Mouse (Mus musculus): ENCODE results near the gene Klhl33. TPM values are rescaled to one million over a fixed set of nuclear protein-coding genes. Genes with fewer than 3 reads are reported as not detected.
A peak's percentile ranks its signal among the peaks of the same experiment; 100 is the strongest.

Gene Klhl33
- polyA plus RNA-seq, 1 experiment from 2014 or later: 0.46 TPM

- Histone ChIP-seq H3K27me3 (peaks cover 14% of the 10 kb centered on the region), H3K4me2 (replicated peaks) (peak overlapping the region; percentile 84), H3K9ac (peak overlapping the region; percentile 59), H3K4me3 (peak overlapping the region; percentile 43), H3K9me3 (no peaks in the 10 kb centered on the region), H3K36me3 (no peaks in the 10 kb centered on the region), H3K27ac (no peak overlapping the region), H3K4me1 (peaks cover 9% of the 10 kb centered on the region)
- no peak for ATAC-seq (ENCODE audit: insufficient number of reproducible peaks, insufficient read depth, low FRiP score, low TSS enrichment)
- 14% methylated on average over 23 of the region's 23 CpGs for WGBS
Measured at GRCm38 (mm10) chr14:50896747-50897373, 447 bp downstream of the Klhl33 start.

DNA sequence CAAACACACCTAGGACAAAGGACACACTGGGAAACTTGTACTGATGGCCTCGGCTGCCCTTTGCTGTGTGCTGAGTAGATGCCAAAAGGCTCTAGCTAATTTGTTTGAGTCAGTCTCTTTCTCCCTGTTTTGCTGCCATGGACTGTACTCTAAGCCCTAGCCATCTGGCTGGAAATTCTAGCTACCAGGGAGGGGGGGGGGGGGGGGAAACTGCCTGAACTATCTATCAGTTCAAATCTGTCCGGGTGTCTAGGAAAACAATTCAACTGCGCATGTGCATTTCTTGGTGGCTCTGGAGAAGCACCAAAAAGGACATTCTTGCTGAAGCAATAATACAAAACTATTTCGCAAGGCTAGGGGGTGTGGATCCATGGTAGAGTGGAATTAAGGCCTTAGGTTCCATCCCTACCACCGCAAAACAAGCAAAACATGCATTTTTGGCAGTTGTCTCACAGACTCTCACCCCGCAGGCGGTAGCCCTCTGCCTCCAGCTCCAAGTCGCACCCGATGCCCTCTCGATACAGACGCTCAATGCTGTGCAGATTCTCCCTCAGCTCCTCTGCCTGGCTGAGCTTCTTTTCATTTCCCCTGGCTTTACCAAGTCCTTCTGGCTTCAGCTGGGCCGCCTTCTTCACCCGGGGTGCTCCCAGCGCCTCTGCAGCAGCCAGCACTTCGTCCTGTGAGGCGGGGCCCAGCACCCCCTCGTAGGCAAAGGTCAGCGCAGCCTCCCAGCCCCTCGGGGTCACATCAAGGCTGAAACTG lies 1.1 kb downstream of the Klhl33 start:
- whole genome bisulfite sequencing: 16% methylated on average over 19 of the region's 19 CpGs
- no peak; the same call in 1 of the 2 replicates for ATAC-seq (ENCODE audit: insufficient number of reproducible peaks, insufficient read depth, low FRiP score, low TSS enrichment)
- Histone ChIP-seq H3K9ac (peak overlapping the region; percentile 59), H3K4me2 (replicated peaks) (peak overlapping the region; percentile 84), H3K9me3 (no peaks in the 10 kb centered on the region), H3K27ac (no peak overlapping the region), H3K4me1 (peaks cover 9% of the 10 kb centered on the region), H3K36me3 (no peaks in the 10 kb centered on the region), H3K4me3 (peak overlapping the region; percentile 43), H3K27me3 (peaks cover 14% of the 10 kb centered on the region)

GRCm38 (mm10) chr14:50895407-50895806 lies 1.9 kb downstream of the Klhl33 start:
- no peak overlapping the region for H3K4me2 ChIP-seq (replicated peaks)
- no peak overlapping the region for H3K27ac ChIP-seq
- no peak overlapping the region for H3K9ac ChIP-seq
- H3K36me3 ChIP-seq: no peaks in the 10 kb centered on the region
- no peak overlapping the region for H3K4me3 ChIP-seq
- H3K27me3 ChIP-seq: peaks cover 14% of the 10 kb centered on the region
- ATAC-seq (ENCODE audit: insufficient number of reproducible peaks, insufficient read depth, low FRiP score, low TSS enrichment): no peak
- no peaks in the 10 kb centered on the region for H3K9me3 ChIP-seq
- H3K4me1 ChIP-seq: peaks cover 9% of the 10 kb centered on the region

GRCm38 (mm10) chr14:50892541-50893459 lies 4.5 kb downstream of the Klhl33 start:
- Histone ChIP-seq H3K4me3 (no peak overlapping the region), H3K9me3 (no peaks in the 10 kb centered on the region), H3K27ac (no peak overlapping the region), H3K9ac (no peak overlapping the region), H3K36me3 (no peaks in the 10 kb centered on the region), H3K4me2 (replicated peaks) (no peak overlapping the region), H3K27me3 (peaks cover 14% of the 10 kb centered on the region), H3K4me1 (peaks cover 9% of the 10 kb centered on the region)
- ATAC-seq (ENCODE audit: insufficient number of reproducible peaks, insufficient read depth, low FRiP score, low TSS enrichment): no peak
- 86% methylated on average over 22 of the region's 22 CpGs for WGBS

- Histone ChIP-seq H3K9ac (no peak overlapping the region), H3K27me3 (peaks cover 14% of the 10 kb centered on the region), H3K27ac (no peak overlapping the region), H3K4me2 (replicated peaks) (no peak overlapping the region), H3K4me3 (no peak overlapping the region), H3K9me3 (no peaks in the 10 kb centered on the region), H3K4me1 (peaks cover 9% of the 10 kb centered on the region), H3K36me3 (no peaks in the 10 kb centered on the region)
- WGBS: 81% methylated on average over 7 of the region's 7 CpGs
- ATAC-seq (ENCODE audit: insufficient number of reproducible peaks, insufficient read depth, low FRiP score, low TSS enrichment): no peak
Measured at GRCm38 (mm10) chr14:50892091-50892490, 5.2 kb downstream of the Klhl33 start.

- no peak overlapping the region for H3K4me2 ChIP-seq (replicated peaks)
- no peak for ATAC-seq (ENCODE audit: insufficient number of reproducible peaks, insufficient read depth, low FRiP score, low TSS enrichment)
- H3K36me3 ChIP-seq: no peaks in the 10 kb centered on the region
- no peak overlapping the region for H3K27ac ChIP-seq
- H3K4me1 ChIP-seq: peaks cover 7% of the 10 kb centered on the region
- WGBS: 92% methylated on average over 8 of the region's 8 CpGs
- H3K9ac ChIP-seq: no peak overlapping the region
- H3K27me3 ChIP-seq: peaks cover 11% of the 10 kb centered on the region
- H3K9me3 ChIP-seq: no peaks in the 10 kb centered on the region
- H3K4me3 ChIP-seq: no peak overlapping the region
Measured at GRCm38 (mm10) chr14:50891621-50892020, 5.7 kb downstream of the Klhl33 start.

- Histone ChIP-seq H3K4me2 (replicated peaks) (no peak overlapping the region), H3K4me3 (no peak overlapping the region), H3K27ac (no peak overlapping the region), H3K36me3 (no peaks in the 10 kb centered on the region), H3K4me1 (no peaks in the 10 kb centered on the region), H3K9me3 (no peaks in the 10 kb centered on the region), H3K9ac (no peak overlapping the region), H3K27me3 (no peaks in the 10 kb centered on the region)
- ATAC-seq (ENCODE audit: insufficient number of reproducible peaks, insufficient read depth, low FRiP score, low TSS enrichment): no peak
- WGBS: 83% methylated on average over 6 of the region's 6 CpGs
Measured at GRCm38 (mm10) chr14:50876236-50876950, 20.9 kb downstream of the Klhl33 start.

DNA sequence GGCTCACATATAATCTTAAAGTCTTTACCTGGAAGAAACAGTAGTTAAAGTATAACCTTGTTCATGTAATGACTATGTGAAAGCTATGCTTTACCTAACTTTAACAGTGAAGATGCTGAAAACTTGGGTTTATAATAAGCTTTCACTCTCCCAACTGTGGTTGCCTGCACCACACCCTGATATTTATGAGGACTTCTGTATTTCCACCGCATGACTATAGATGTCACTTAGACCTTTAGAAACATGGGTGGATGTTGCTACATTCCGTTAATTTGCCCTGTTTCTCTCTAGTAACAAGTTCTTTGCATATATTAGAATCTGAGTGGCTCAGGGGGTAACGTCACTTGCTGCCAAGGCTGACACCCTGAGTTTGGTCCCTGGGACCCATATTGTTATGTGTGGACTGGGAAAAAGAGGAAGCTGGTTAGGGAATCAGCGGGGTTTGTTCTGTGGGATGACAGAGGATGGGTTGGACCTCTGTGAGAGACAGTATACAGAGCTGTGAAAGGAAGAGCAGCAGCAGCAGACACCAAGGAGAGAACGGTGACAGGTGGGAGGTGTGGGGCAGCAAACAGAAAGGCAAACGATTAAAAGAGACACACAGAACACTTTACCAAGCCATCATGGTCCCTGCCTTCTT lies 21.6 kb downstream of the Klhl33 start:
- H3K4me3 ChIP-seq: no peak overlapping the region
- H3K4me2 ChIP-seq (replicated peaks): no peak overlapping the region
- H3K27me3 ChIP-seq: no peaks in the 10 kb centered on the region
- no peak overlapping the region for H3K9ac ChIP-seq
- no peaks in the 10 kb centered on the region for H3K36me3 ChIP-seq
- WGBS: 81% methylated on average over 6 of the region's 6 CpGs
- H3K9me3 ChIP-seq: no peaks in the 10 kb centered on the region
- no peak for ATAC-seq (ENCODE audit: insufficient number of reproducible peaks, insufficient read depth, low FRiP score, low TSS enrichment)
- H3K27ac ChIP-seq: no peak overlapping the region
- H3K4me1 ChIP-seq: peaks cover 2% of the 10 kb centered on the region

GRCm38 (mm10) chr14:50875175-50875574 lies 22.1 kb downstream of the Klhl33 start:
- H3K9me3 ChIP-seq: no peaks in the 10 kb centered on the region
- WGBS: 82% methylated on average over 3 of the region's 3 CpGs
- no peaks in the 10 kb centered on the region for H3K36me3 ChIP-seq
- no peak overlapping the region for H3K4me3 ChIP-seq
- ATAC-seq (ENCODE audit: insufficient number of reproducible peaks, insufficient read depth, low FRiP score, low TSS enrichment): no peak
- H3K9ac ChIP-seq: no peak overlapping the region
- no peak overlapping the region for H3K4me2 ChIP-seq (replicated peaks)
- H3K27me3 ChIP-seq: no peaks in the 10 kb centered on the region
- H3K4me1 ChIP-seq: peaks cover 5% of the 10 kb centered on the region
- no peak overlapping the region for H3K27ac ChIP-seq

GRCm38 (mm10) chr14:50871284-50871683 lies 26.0 kb downstream of the Klhl33 start:
- Histone ChIP-seq H3K27me3 (no peaks in the 10 kb centered on the region), H3K4me2 (replicated peaks) (no peak overlapping the region), H3K4me1 (peaks cover 5% of the 10 kb centered on the region), H3K27ac (no peak overlapping the region), H3K4me3 (no peak overlapping the region), H3K9me3 (no peaks in the 10 kb centered on the region), H3K9ac (no peak overlapping the region), H3K36me3 (no peaks in the 10 kb centered on the region)
- 90% methylated on average over 2 of the region's 2 CpGs for WGBS
- no peak for ATAC-seq (ENCODE audit: insufficient number of reproducible peaks, insufficient read depth, low FRiP score, low TSS enrichment)

DNA sequence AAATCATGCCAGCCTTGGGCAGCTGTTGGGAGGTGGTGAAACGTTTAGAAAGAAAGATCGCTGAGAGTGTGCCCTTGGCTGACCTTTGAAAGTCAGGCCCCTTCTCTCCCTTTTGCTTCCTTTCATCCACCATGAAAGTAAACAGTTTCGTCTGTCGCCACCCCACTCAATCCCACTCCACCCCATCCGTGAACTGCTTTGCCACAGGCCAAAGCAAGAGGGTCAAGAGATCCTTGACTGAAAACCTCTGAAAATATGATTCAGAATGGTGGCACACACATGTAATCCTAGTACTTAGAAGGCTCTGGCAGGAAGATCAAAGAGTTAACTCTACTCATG lies 26.5 kb downstream of the Klhl33 start:
- H3K4me1 ChIP-seq: peaks cover 5% of the 10 kb centered on the region
- 0 out of 2 replicates have a peak, but pooled peaks have one; percentile 22 for ATAC-seq (ENCODE audit: insufficient number of reproducible peaks, insufficient read depth, low FRiP score, low TSS enrichment)
- no peaks in the 10 kb centered on the region for H3K27me3 ChIP-seq
- no peaks in the 10 kb centered on the region for H3K36me3 ChIP-seq
- peak overlapping the region; percentile 49 for H3K4me3 ChIP-seq
- no peak overlapping the region for H3K27ac ChIP-seq
- 26% methylated on average over 5 of the region's 5 CpGs for WGBS
- H3K4me2 ChIP-seq (replicated peaks): peak overlapping the region; percentile 61
- no peaks in the 10 kb centered on the region for H3K9me3 ChIP-seq
- H3K9ac ChIP-seq: peak overlapping the region; percentile 63; the same call in 1 of the 2 replicates
